Mouse (Mus musculus): ENCODE measurements at regions not wholly inside any gene's neighbourhood (a gene's known extent, or its start where the extent isn't known, plus 50 kb on each side); places are given as distances from the start of the nearest gene placed in this dataset.

DNA sequence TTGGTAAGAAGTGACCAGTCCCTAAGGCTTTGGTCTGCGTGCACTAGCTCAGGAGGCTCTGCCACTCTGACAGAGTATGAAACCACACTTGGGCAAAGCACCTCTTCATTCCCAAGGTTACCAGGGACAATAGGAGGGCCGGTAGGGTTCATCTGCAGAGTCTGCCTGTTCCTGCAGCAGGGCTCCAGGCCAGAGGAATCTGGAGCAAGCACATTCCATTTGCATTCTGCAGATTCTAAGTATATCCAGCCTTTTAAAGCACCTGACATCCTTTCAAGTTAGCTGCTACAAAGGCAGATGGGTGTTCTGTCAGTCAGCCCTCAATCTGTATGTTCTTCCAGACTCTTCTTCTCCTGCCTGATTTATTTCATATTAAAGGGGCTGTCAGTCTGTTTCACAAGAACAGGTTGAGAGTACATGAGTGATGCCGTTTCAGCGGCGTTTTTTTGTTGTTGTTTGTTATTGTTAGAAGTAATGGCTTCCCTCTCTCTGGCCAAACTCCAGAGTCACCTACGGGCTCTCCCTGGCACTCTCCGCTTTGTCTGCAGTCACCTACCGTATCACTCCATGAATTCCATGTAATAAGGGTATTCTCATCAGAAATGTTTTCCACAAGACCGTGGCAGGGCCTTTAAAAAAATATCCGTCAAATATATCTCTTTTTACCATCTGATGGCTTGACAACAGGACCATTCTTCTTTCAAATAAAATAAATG is 178.9 kb downstream of the Snx10 start:
- Histone ChIP-seq H3K36me3 (no peaks in the 10 kb centered on the region), H3K9ac (replicated peaks) (no peak overlapping the region), H3K4me1 (replicated peaks) (peaks cover 3% of the 10 kb centered on the region), H3K27ac (no peak overlapping the region), H3K27me3 (no peaks in the 10 kb centered on the region), H3K4me2 (replicated peaks) (no peak overlapping the region), H3K9me3 (no peaks in the 10 kb centered on the region), H3K4me3 (replicated peaks) (no peak overlapping the region)
- ATAC-seq = no peak
- WGBS = 78% methylated on average over 10 of the region's 10 CpGs

DNA sequence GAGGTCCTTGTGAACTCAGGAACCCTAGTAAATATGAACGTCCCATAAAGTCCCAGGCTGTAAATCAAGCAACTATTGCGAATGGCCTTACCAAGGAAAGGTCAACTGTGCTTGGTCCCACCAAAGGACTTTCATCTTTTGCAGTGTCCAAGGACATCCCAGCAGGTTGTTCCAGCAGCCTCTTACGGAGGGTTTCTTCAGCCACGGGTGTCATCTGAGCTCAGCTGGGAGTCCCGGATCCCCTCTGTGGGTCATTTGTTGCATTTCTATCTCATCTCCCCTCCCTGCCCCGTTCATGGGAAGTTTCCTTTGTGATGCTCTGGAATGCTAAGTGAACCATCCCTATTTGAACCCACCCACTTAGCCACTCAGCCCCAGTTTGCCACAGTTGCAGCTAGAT is 184.3 kb downstream of the Snx10 start:
- H3K27me3 ChIP-seq = no peaks in the 10 kb centered on the region
- WGBS = 33% methylated on average over 6 of the region's 6 CpGs
- H3K4me2 ChIP-seq (replicated peaks) = no peak overlapping the region
- ATAC-seq = no peak
- no peak overlapping the region for H3K4me3 ChIP-seq (replicated peaks)
- H3K9me3 ChIP-seq = no peaks in the 10 kb centered on the region
- H3K4me1 ChIP-seq (replicated peaks) = peaks cover 26% of the 10 kb centered on the region
- H3K27ac ChIP-seq = peak overlapping the region; percentile 79
- no peak overlapping the region for H3K9ac ChIP-seq (replicated peaks)
- no peaks in the 10 kb centered on the region for H3K36me3 ChIP-seq

DNA sequence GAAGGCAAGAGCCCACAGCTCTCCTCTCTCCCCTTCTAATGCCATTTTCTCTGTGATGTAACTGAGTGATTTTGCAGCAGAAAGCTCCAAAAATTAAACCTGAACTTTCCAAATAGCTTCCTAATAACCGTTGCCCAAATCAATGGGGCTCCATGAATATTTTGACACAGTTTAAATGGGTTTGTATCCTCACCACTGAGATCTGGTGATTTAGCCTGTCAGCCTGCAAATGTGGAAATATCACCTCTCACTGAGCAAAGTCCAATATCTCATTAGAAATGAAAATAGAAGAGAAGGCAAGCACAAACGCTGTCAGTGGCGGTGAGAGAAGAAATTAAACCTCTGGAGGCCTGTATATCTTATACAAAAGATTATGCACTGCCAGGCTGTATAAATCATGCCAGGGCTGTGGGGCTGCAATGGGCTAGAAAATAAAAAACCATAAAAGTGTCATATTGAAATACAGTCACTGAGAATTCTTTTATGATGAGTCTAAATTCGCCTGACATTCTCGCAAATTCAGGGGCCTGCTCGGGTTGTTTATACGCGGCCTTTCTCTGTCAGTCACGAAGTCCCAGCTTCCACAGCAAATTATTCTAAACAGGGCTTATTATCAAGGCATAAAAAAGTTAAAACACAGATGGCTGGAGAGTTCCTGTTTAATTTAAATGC is 185.1 kb downstream of the Snx10 start:
- WGBS = 44% methylated on average over 9 of the region's 9 CpGs
- H3K27ac ChIP-seq = peak overlapping the region; percentile 79
- ATAC-seq = peak; percentile 56; the same call in 1 of the 2 replicates

DNA sequence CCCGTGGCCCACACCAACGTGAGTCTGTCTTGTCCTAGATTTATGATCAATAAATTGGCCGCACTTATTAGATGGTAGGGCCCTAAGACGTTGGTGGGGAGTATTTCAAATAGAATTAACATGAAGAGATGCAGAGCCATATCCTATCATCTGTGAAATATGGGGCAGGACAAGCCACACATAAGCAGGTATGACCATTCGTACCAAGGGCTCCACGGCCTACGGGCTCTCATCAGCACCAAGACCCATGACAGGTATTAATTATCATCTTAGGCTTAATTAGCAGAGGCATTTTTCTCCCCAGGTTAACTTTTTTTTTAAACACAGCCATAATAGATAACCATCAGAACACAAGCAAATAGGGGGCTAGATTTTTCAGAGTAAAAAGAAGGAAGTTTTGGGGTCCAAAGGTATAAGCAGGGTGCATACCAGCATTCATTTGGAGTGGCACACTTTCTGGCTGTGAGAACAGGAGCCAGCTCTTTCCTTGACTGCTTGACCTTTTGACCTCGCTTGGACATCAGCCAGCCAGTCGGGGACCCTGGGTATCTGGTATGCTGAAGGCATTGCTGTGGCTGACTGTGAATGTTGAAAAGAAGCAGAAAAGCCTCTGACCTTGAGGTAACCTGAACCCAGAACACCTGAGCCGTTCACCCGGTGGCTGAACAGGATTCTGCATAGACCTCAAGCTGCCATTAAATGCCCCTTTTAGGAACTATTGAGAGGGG is 185.8 kb downstream of the Snx10 start:
- no peak overlapping the region for H3K9ac ChIP-seq (replicated peaks)
- WGBS = 58% methylated on average over 11 of the region's 11 CpGs
- H3K27me3 ChIP-seq = no peaks in the 10 kb centered on the region
- no peak overlapping the region for H3K4me3 ChIP-seq (replicated peaks)
- H3K4me1 ChIP-seq (replicated peaks) = peaks cover 26% of the 10 kb centered on the region
- peak overlapping the region; percentile 79 for H3K27ac ChIP-seq
- peak; percentile 50; the same call in 1 of the 2 replicates for ATAC-seq
- H3K9me3 ChIP-seq = no peaks in the 10 kb centered on the region
- H3K4me2 ChIP-seq (replicated peaks) = no peak overlapping the region
- H3K36me3 ChIP-seq = no peaks in the 10 kb centered on the region

More for the DNA sequence above, 185.1 kb downstream of the Snx10 start:
- H3K4me2 ChIP-seq (replicated peaks) = no peak overlapping the region
- H3K9me3 ChIP-seq = no peaks in the 10 kb centered on the region
- no peaks in the 10 kb centered on the region for H3K27me3 ChIP-seq
- H3K9ac ChIP-seq (replicated peaks) = no peak overlapping the region
- no peaks in the 10 kb centered on the region for H3K36me3 ChIP-seq
- H3K4me3 ChIP-seq (replicated peaks) = no peak overlapping the region
- peaks cover 26% of the 10 kb centered on the region for H3K4me1 ChIP-seq (replicated peaks)

DNA sequence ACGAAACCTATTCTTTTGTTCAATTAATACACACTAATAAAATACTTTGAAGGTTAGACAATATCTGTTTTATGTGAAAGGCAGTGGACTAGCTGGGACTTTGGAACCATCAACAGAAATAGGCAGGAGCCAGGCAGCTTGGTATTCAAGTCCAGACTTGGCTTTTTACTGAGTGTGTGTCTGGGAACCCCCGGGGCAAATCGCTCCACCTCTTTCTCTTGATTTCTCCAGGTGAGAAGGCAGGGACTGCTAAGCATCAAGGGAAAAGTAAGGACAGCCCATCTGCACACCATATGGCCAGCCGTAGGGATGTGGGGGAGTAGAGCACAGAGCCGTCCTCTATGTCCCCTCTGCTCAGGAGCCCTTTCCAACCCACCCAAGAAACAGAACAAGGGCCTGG is 186.5 kb downstream of the Snx10 start:
- Histone ChIP-seq H3K27ac (no peak overlapping the region), H3K4me1 (replicated peaks) (peaks cover 30% of the 10 kb centered on the region), H3K36me3 (no peaks in the 10 kb centered on the region), H3K4me3 (replicated peaks) (no peak overlapping the region), H3K9ac (replicated peaks) (no peak overlapping the region), H3K9me3 (no peaks in the 10 kb centered on the region), H3K4me2 (replicated peaks) (no peak overlapping the region), H3K27me3 (no peaks in the 10 kb centered on the region)
- WGBS = 84% methylated on average over 5 of the region's 5 CpGs
- ATAC-seq = no peak

DNA sequence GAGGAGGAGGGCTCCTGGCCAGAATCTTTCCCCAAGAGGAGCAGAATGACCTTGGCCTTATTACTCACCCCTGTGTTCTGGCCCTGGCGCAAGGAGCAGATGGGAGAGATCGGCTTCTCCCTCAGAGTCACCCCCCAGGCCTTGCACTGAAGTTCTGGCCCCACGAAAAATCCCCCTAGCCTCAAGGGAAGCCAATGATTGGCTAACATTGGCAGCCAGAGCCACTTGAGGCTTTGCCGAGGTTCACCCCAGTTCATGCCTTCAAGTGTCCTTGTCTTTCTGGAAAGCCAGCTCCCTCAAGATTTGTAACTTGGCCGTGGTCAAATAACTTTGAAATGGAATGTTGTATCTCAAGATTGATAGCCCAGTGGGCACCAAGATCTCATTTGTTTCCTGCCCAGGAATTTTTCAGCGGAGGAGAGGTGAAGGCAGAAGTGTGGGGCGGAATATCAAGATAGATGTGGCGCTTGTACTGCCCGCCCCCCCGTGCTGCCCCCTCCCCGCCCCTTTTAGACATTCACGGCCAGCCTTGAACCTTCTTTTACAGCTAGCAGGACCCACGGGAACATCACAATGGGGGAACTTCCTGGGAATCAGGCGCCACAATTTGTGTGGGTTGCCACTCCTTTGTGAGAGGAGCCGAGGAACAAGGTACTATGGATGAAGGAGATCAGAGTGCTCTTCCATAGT is 187.4 kb downstream of the Snx10 start:
- Histone ChIP-seq H3K27me3 (no peaks in the 10 kb centered on the region), H3K36me3 (no peaks in the 10 kb centered on the region), H3K4me1 (replicated peaks) (peaks cover 38% of the 10 kb centered on the region), H3K4me2 (replicated peaks) (no peak overlapping the region), H3K9ac (replicated peaks) (no peak overlapping the region), H3K9me3 (no peaks in the 10 kb centered on the region), H3K4me3 (replicated peaks) (no peak overlapping the region), H3K27ac (no peak overlapping the region)
- no peak for ATAC-seq
- WGBS = 90% methylated on average over 15 of the region's 15 CpGs

DNA sequence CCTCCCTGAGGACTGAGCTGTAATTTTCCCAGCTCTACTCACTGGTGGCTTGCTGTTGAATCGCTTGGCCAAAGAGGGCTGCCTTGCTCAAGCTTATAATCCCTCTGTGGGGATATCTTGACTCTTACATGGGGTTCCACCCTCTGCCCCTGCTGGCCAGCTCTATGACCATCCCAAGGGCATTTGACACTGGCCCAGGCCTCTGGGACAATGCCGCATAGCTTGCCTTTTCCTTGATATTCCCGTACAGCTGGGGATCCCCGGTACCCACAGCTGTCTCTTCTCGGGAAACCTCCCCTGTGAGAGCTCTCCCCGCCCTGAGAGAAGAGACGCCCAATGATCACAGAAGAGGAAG is 187.9 kb downstream of the Snx10 start:
- H3K9me3 ChIP-seq = no peaks in the 10 kb centered on the region
- H3K27ac ChIP-seq = no peak overlapping the region
- no peaks in the 10 kb centered on the region for H3K36me3 ChIP-seq
- no peak overlapping the region for H3K9ac ChIP-seq (replicated peaks)
- WGBS = 83% methylated on average over 7 of the region's 7 CpGs
- peaks cover 38% of the 10 kb centered on the region for H3K4me1 ChIP-seq (replicated peaks)
- H3K4me2 ChIP-seq (replicated peaks) = no peak overlapping the region
- H3K27me3 ChIP-seq = no peaks in the 10 kb centered on the region
- no peak overlapping the region for H3K4me3 ChIP-seq (replicated peaks)
- ATAC-seq = no peak

DNA sequence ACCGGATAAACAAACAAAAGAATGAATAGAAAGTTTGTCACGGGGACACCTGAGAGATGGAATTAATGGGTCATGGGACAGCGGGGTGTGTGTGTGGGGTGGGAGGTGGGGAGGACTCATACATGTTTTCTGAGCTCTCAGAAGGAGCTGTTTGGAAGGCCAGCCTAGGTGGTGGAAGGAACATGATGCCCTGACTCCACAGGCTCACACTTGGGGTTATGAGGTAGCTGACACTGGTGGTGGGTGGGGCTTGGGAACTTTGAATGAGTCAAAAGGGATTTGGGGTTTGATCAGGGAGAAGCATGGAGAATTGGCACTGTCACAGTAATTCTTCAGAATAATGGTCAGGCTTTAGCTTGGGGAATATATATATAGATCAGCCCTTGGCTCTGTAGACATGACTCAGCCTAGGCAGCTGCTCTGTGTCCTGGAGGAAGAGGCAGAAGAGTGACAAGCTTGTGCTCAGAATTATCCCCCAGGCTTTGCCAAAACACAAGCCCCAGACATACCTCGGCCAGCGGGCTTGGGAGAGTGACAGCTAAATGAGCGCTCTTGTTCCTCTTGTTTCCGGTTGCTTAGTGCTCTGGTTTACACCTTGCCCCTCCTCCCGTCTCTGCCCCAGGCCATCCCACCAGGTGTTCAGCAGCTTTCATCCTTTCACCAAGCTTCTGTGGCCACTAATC is 191.6 kb downstream of the Snx10 start:
- Histone ChIP-seq H3K27ac (0 out of 2 replicates have a peak overlapping the region, but pooled peaks have one; percentile 7), H3K9me3 (no peaks in the 10 kb centered on the region), H3K4me2 (replicated peaks) (no peak overlapping the region), H3K4me1 (replicated peaks) (peaks cover 14% of the 10 kb centered on the region), H3K27me3 (no peaks in the 10 kb centered on the region), H3K9ac (replicated peaks) (no peak overlapping the region), H3K4me3 (replicated peaks) (no peak overlapping the region), H3K36me3 (no peaks in the 10 kb centered on the region)
- peak; percentile 77; the same call in 1 of the 2 replicates for ATAC-seq
- WGBS = 27% methylated on average over 8 of the region's 8 CpGs

DNA sequence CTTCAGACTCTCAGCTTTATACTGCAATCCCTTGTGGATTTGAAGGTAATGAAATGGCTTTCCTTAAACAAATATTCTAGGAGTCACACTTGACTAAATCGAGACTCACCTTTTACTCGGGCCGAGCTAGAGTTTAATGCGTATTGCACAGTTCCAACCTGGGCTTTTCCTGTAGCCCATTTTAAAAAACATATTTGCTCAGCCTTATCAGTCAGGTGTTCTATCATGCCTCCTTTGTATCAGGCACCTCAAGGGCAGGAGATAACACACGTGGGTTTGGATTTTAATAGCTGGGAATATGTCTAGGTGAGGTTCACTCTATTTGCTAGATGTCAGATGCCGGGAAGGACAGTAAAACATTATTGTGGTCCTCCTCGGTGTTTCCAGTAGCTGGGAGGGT is 193.7 kb downstream of the Snx10 start:
- no peaks in the 10 kb centered on the region for H3K27me3 ChIP-seq
- ATAC-seq = no peak
- no peak overlapping the region for H3K4me2 ChIP-seq (replicated peaks)
- 85% methylated on average over 7 of the region's 7 CpGs for WGBS
- no peak overlapping the region for H3K4me3 ChIP-seq (replicated peaks)
- H3K9ac ChIP-seq (replicated peaks) = no peak overlapping the region
- peaks cover 12% of the 10 kb centered on the region for H3K4me1 ChIP-seq (replicated peaks)
- H3K36me3 ChIP-seq = no peaks in the 10 kb centered on the region
- no peak overlapping the region for H3K27ac ChIP-seq
- no peaks in the 10 kb centered on the region for H3K9me3 ChIP-seq

DNA sequence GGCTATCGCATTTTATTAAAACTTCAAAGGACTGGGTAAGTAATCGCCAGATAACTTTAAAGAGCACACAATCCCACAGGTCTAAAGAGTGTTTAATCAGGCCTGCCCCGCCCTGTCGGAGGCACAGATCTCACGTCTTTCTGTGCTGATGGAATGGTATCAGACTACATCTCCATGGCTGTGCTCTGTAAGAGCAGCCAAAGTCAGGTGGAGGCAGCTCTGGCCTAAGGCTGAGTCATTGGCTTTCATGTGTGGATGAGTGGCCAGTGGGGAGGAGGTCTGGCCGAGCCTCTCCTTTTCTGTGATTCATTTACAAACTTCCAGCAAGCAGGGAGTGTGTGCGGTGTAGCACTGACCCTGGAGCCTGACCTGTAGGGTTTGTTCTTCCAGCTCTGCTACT is 197.0 kb downstream of the Snx10 start:
- no peak for ATAC-seq
- WGBS = 78% methylated on average over 7 of the region's 7 CpGs
- no peak overlapping the region for H3K4me2 ChIP-seq (replicated peaks)

DNA sequence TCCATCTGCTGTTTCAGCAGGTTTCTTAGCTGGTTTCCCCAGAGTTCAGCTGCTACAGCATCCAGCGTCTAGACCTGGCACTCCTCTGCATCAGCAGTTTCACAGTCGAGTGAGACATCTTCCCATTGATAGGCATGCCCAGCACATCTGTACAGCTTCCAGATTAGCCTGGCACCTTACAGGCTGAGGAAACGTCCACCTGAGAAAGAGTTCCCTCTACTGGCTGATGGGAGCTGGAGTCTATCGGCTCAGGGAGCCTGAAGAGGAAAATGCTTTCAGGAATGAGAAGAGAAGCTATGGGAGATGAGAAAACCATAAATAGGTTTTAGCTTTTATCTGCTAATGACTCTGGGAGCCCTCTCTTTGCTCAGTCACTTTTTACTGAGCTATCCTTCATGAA is 199.4 kb downstream of the Snx10 start:
- Histone ChIP-seq H3K4me1 (replicated peaks) (0 out of 2 replicates have a peak, but pooled peaks cover 3% of the 10 kb centered on the region), H3K9ac (replicated peaks) (no peak overlapping the region), H3K4me2 (replicated peaks) (no peak overlapping the region), H3K27ac (no peak overlapping the region), H3K36me3 (no peaks in the 10 kb centered on the region), H3K27me3 (no peaks in the 10 kb centered on the region), H3K4me3 (replicated peaks) (no peak overlapping the region), H3K9me3 (no peaks in the 10 kb centered on the region)
- WGBS = 46% methylated on average over 4 of the region's 4 CpGs
- ATAC-seq = no peak

More for the DNA sequence above, 197.0 kb downstream of the Snx10 start:
- no peak overlapping the region for H3K9ac ChIP-seq (replicated peaks)
- no peaks in the 10 kb centered on the region for H3K27me3 ChIP-seq
- H3K9me3 ChIP-seq = no peaks in the 10 kb centered on the region
- peaks cover 3% of the 10 kb centered on the region for H3K4me1 ChIP-seq (replicated peaks)
- no peak overlapping the region for H3K27ac ChIP-seq
- no peak overlapping the region for H3K4me3 ChIP-seq (replicated peaks)
- no peaks in the 10 kb centered on the region for H3K36me3 ChIP-seq

Measured in midbrain, embryonic 13.5 days (tissue).